Comparison of ENCODE assay signal across 8 mouse cellular contexts in the genomic region with DNA sequence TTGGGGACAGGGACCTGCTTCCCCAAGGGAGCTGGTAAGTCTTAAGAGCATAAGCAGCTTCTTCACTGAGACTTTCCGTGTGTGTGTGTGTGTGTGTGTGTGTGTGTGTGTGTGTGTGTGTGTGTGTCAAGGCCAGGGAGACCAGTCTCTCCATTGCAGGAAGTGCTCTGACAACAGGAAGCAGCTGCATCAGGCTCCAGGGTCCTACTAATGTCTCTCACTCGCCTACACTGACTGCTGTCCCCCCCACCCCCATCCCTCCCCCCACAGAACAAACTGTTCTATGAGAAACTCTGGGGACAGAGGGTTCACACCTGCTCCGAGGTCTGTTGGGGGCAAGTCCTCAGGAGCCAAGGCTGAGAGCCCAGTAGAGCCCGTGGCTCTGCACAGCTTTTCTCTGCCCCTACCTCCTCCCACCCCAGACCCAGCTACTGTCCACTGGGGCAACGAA. TPM values are rescaled to one million over a fixed set of nuclear protein-coding genes. Genes with fewer than 3 reads are reported as not detected.
DNase-seq lines count a peak whose midpoint lies in the region; ATAC-seq and TF ChIP-seq lines count a peak whose summit lies in the region.

No protein-coding gene starts in this region.

- H3K4me2 ChIP-seq in intestine, embryonic 14.5 days (ENCODE audit: low read length): no peak overlapping the region
- no peak overlapping the region for H3K4me2 ChIP-seq in intestine, postnatal 0 days (replicated peaks; ENCODE audit: low read depth)
- no peak overlapping the region for H3K4me2 ChIP-seq in lung, embryonic 15.5 days

- no peak for TF ChIP-seq CTCF in intestine, postnatal 0 days (IDR thresholded peaks at IDR 0.05; ENCODE audit: low read depth)

- peak overlapping the region; percentile 3; the same call in 1 of the 2 replicates for H3K27ac ChIP-seq in intestine, embryonic 14.5 days (ENCODE audit: low read depth)
- H3K27ac ChIP-seq in intestine, postnatal 0 days (ENCODE audit: low read depth, low read length): no peak overlapping the region
- H3K27ac ChIP-seq in lung, embryonic 15.5 days: peak overlapping the region; percentile 84

- H3K4me3 ChIP-seq in intestine, embryonic 14.5 days (ENCODE audit: low read depth, low read length): no peak overlapping the region
- H3K4me3 ChIP-seq in intestine, postnatal 0 days (ENCODE audit: low read depth, low read length): no peak overlapping the region
- no peak overlapping the region for H3K4me3 ChIP-seq in lung, embryonic 15.5 days

- H3K4me1 ChIP-seq in intestine, embryonic 14.5 days (replicated peaks; ENCODE audit: control insufficient read depth, insufficient read depth, low read length): peaks cover 17% of the 10 kb centered on the region
- H3K4me1 ChIP-seq in intestine, postnatal 0 days (replicated peaks; ENCODE audit: control insufficient read depth, insufficient read depth, low read length): peaks cover 6% of the 10 kb centered on the region
- H3K4me1 ChIP-seq in lung, embryonic 15.5 days: peaks cover 44% of the 10 kb centered on the region

- no peak for DNase-seq in intestine, embryonic 14.5 days (ENCODE audit: low spot score)
- peak; percentile 67 for DNase-seq in adrenal gland, postnatal 14 days
- DNase-seq in kidney, adult 11 months: peak; percentile 29
- DNase-seq in thymus, postnatal 10 days (ENCODE audit: low spot score in 2 of 2): peak; percentile 75 to 79
- no peak for DNase-seq in ovary, postnatal 14 days (ENCODE audit: low spot score)
- DNase-seq in left cerebral cortex, postnatal 36 days (ENCODE audit: low spot score in 2 of 2): no peak

- 43% methylated on average over 5 of the region's 5 CpGs for WGBS in intestine, embryonic 14.5 days
- 47% methylated on average over 4 of the region's 5 CpGs for WGBS in intestine, postnatal 0 days
- 26% methylated on average over 4 of the region's 5 CpGs for WGBS in lung, embryonic 15.5 days

- no peaks in the 10 kb centered on the region for H3K9me3 ChIP-seq in intestine, embryonic 14.5 days (ENCODE audit: control insufficient read depth, low read length)
- H3K9me3 ChIP-seq in intestine, postnatal 0 days (ENCODE audit: control insufficient read depth): no peaks in the 10 kb centered on the region
- H3K9me3 ChIP-seq in lung, embryonic 15.5 days: no peaks in the 10 kb centered on the region

- intact Hi-C loops in left cerebral cortex, postnatal 36 days (cut with DNase I): no loop called here

- H3K9ac ChIP-seq in intestine, embryonic 14.5 days (ENCODE audit: low read length): no peak overlapping the region
- H3K9ac ChIP-seq in intestine, postnatal 0 days (ENCODE audit: low read depth, low read length): no peak overlapping the region
- no peak overlapping the region for H3K9ac ChIP-seq in lung, embryonic 15.5 days

- H3K27me3 ChIP-seq in intestine, embryonic 14.5 days (replicated peaks; ENCODE audit: control insufficient read depth, insufficient read depth, low read length): no peaks in the 10 kb centered on the region
- no peaks in the 10 kb centered on the region for H3K27me3 ChIP-seq in intestine, postnatal 0 days (replicated peaks; ENCODE audit: control insufficient read depth, insufficient read depth, low read length)
- no peaks in the 10 kb centered on the region for H3K27me3 ChIP-seq in lung, embryonic 15.5 days

- ATAC-seq in intestine, embryonic 14.5 days (replicated peaks; ENCODE audit: low FRiP score, low TSS enrichment, low read depth): no peak
- ATAC-seq in intestine, postnatal 0 days: no peak
- peak; percentile 46 for ATAC-seq in lung, embryonic 15.5 days (ENCODE audit: borderline replicate concordance, extremely low read depth, low FRiP score, low TSS enrichment)

- H3K36me3 ChIP-seq in intestine, embryonic 14.5 days (ENCODE audit: control insufficient read depth, insufficient read depth, low read length): no peaks in the 10 kb centered on the region
- H3K36me3 ChIP-seq in intestine, postnatal 0 days (ENCODE audit: control insufficient read depth, insufficient read depth): no peaks in the 10 kb centered on the region
- H3K36me3 ChIP-seq in lung, embryonic 15.5 days: no peaks in the 10 kb centered on the region

RNA-seq across cellular contexts. Expression of a gene that starts 11.8 kb away (rescaled TPM):
- polyA plus RNA-seq in intestine, embryonic 14.5 days (2014; fragmentation: Nextera tagmentation; extraction: Ambion mirVana): 203 and 215 TPM in 2 replicates
- 164 and 168 TPM in 2 replicates for polyA plus RNA-seq in intestine, postnatal 0 days (2015; fragmentation: Nextera tagmentation; extraction: Ambion mirVana)
- 140 and 142 TPM in 2 replicates for total RNA-seq in adrenal gland, postnatal 14 days (2021)
- polyA plus RNA-seq in lung, embryonic 15.5 days (2015; fragmentation: Nextera tagmentation; extraction: Ambion mirVana): 238 and 244 TPM in 2 replicates
- 100 to 1,000 TPM; 136 to 158 TPM for total RNA-seq in left cerebral cortex, postnatal 36 days (2021)

RNA-seq across cellular contexts. Expression of a gene that starts 58.2 kb away (rescaled TPM):
- 4.9 and 5.0 TPM in 2 replicates for polyA plus RNA-seq in intestine, embryonic 14.5 days (2014; fragmentation: Nextera tagmentation; extraction: Ambion mirVana)
- 1.4 and 1.7 TPM in 2 replicates for polyA plus RNA-seq in intestine, postnatal 0 days (2015; fragmentation: Nextera tagmentation; extraction: Ambion mirVana)
- 14.4 and 26.8 TPM in 2 replicates for total RNA-seq in adrenal gland, postnatal 14 days (2021)
- 5.5 and 8.5 TPM in 2 replicates for polyA plus RNA-seq in lung, embryonic 15.5 days (2015; fragmentation: Nextera tagmentation; extraction: Ambion mirVana)
- 1 to 10 TPM; 4.8 to 5.8 TPM for total RNA-seq in left cerebral cortex, postnatal 36 days (2021)

Comparison
In these comparisons a context has a peak if more than half of its experiments do, and no peak if none do; other contexts are left out.
1. DNase-seq: peak in adrenal gland, postnatal 14 days (single experiment), kidney, adult 11 months (single experiment) and thymus, postnatal 10 days (2 of 2); none in intestine, embryonic 14.5 days (single experiment), ovary, postnatal 14 days (single experiment) and left cerebral cortex, postnatal 36 days (0 of 2).